Mouse (Mus musculus) midbrain, embryonic 11.5 days (tissue): ENCODE measurements around the gene Mybpc2. TPM values are rescaled to one million over a fixed set of nuclear protein-coding genes. Genes with fewer than 3 reads are reported as not detected.

Experiments
- ATAC-seq: fragments of 200-750 bp; cut with Nextera tagmentation; 2 replicates; pipeline ENCODE4 v1.8.0; 2017; ENCODE audit warnings: moderate TSS enrichment, moderate library complexity; ENCODE audit not compliant: low FRiP score
- DNase-seq: peaks from one replicate; pipeline ENCODE4 v3.0.0; 2015; ENCODE audit warnings: low spot score; ENCODE audit errors: missing footprints
- H3K27ac ChIP-seq: fragments of 300-500 bp; sonication (generic); 2 replicates; pipeline ENCODE4 v1.5.1; 2014; ENCODE audit warnings: low read depth, low read length
- H3K27me3 ChIP-seq: fragments of 300-500 bp; sonication (generic); 2 replicates; pipeline ENCODE4 v1.6.1; 2014; ENCODE audit warnings: mild to moderate bottlenecking, low read length, moderate library complexity, mixed read lengths; ENCODE audit not compliant: control insufficient read depth, insufficient read depth
- H3K36me3 ChIP-seq: fragments of 300-500 bp; sonication (generic); 2 replicates; pipeline ENCODE4 v1.6.1; 2014; ENCODE audit warnings: mild to moderate bottlenecking, low read length, moderate library complexity, mixed read lengths; ENCODE audit not compliant: control insufficient read depth, insufficient read depth
- H3K4me1 ChIP-seq: fragments of 300-500 bp; sonication (generic); 2 replicates; pipeline ENCODE4 v1.6.1; 2014; ENCODE audit warnings: low read length; ENCODE audit not compliant: control insufficient read depth, insufficient read depth
- H3K4me2 ChIP-seq: fragments of 300-500 bp; sonication (generic); 2 replicates; pipeline ENCODE4 v1.6.1; 2014; ENCODE audit warnings: mild to moderate bottlenecking, moderate library complexity
- H3K4me3 ChIP-seq: fragments of 300-500 bp; sonication (generic); 2 replicates; pipeline ENCODE4 v1.5.1; 2014; ENCODE audit warnings: low read depth, low read length
- H3K9ac ChIP-seq: fragments of 300-500 bp; sonication (generic); 2 replicates; pipeline ENCODE4 v1.6.1; 2014; ENCODE audit warnings: low read length
- H3K9me3 ChIP-seq: fragments of 300-500 bp; sonication (generic); 2 replicates; pipeline ENCODE4 v1.6.1; 2016; ENCODE audit warnings: low read length; ENCODE audit not compliant: control insufficient read depth
- WGBS: fragments of 180-500 bp; shearing (Covaris S2); extraction: QIAGEN DNeasy Blood & Tissue Kit; methylation state at CpG from one replicate; pipeline ENCODE4 v1.1.7; 2014; 5-methylcytosine and 5-hydroxymethylcytosine counted together
- microRNA-seq: library from miRNA; unstranded; fragments of <30 nt; microRNA quantifications from one replicate; pipeline ENCODE4, GENCODE M21; 2017
- polyA plus RNA-seq: library from polyadenylated mRNA; unstranded; fragments of >200 nt; fragmentation: Nextera tagmentation; extraction: Ambion mirVana; gene quantifications from 2 replicates; pipeline ENCODE4 v1.2.1, GENCODE M21; 2014

Gene Mybpc2
- polyA plus RNA-seq, 1 experiment from 2014 or later: not detected

GRCm38 (mm10) chr7:44460067-44460466 is 64.4 kb downstream of the Mybpc2 start:
- no peak overlapping the region for H3K4me3 ChIP-seq
- H3K9me3 ChIP-seq: no peaks in the 10 kb centered on the region; the same call in 1 of the 2 replicates
- H3K4me1 ChIP-seq: peaks cover 18% of the 10 kb centered on the region
- H3K9ac ChIP-seq: no peak overlapping the region
- DNase-seq (no peak), ATAC-seq (no peak)
- peaks cover 26% of the 10 kb centered on the region for H3K36me3 ChIP-seq
- H3K4me2 ChIP-seq: no peak overlapping the region
- H3K27me3 ChIP-seq: peaks cover 17% of the 10 kb centered on the region
- no peak overlapping the region for H3K27ac ChIP-seq
- 85% methylated on average over 6 of the region's 6 CpGs for WGBS

GRCm38 (mm10) chr7:44456302-44456701 is 68.2 kb downstream of the Mybpc2 start:
- 91% methylated on average over 1 of the region's 1 CpGs for WGBS
- ATAC-seq: no peak
- Histone ChIP-seq H3K4me2 (no peak overlapping the region), H3K9me3 (no peaks in the 10 kb centered on the region; the same call in 1 of the 2 replicates), H3K27me3 (peaks cover 6% of the 10 kb centered on the region; the same call in 1 of the 2 replicates), H3K4me3 (no peak overlapping the region), H3K36me3 (peaks cover 12% of the 10 kb centered on the region), H3K4me1 (no peaks in the 10 kb centered on the region), H3K9ac (no peak overlapping the region), H3K27ac (no peak overlapping the region)
- DNase-seq: no peak

- Histone ChIP-seq H3K4me1 (no peaks in the 10 kb centered on the region), H3K4me2 (no peak overlapping the region), H3K36me3 (peaks cover 17% of the 10 kb centered on the region), H3K27ac (no peak overlapping the region), H3K27me3 (no peaks in the 10 kb centered on the region), H3K9ac (no peak overlapping the region), H3K9me3 (no peaks in the 10 kb centered on the region; the same call in 1 of the 2 replicates), H3K4me3 (no peak overlapping the region)
- ATAC-seq (no peak), DNase-seq (no peak)
- WGBS: 41% methylated on average over 3 of the region's 3 CpGs
Measured at GRCm38 (mm10) chr7:44453256-44453655, 71.2 kb downstream of the Mybpc2 start.

Small RNA genes lying within 50 kb of the gene (microRNA-seq; reads per million reads assigned to microRNA genes)
- gene Mir7052 (not detected), gene Mir7053 (1.5 reads per million)

Other genes starting within 250 kb of the Mybpc2 start
- 2.2 and 3.4 TPM in 2 replicates for gene Clec11a, start 217.8 kb downstream of the Mybpc2 start, polyA plus RNA-seq
- 3.4 TPM in 2 replicates for gene Shank1, start 214.4 kb downstream of the Mybpc2 start, polyA plus RNA-seq
- 1.5 and 2.1 TPM in 2 replicates for gene Syt3, start 140.6 kb downstream of the Mybpc2 start, polyA plus RNA-seq
- 0.31 and 1.1 TPM in 2 replicates for gene 1700008O03Rik, start 138.8 kb downstream of the Mybpc2 start, polyA plus RNA-seq
- 9.2 and 10.3 TPM in 2 replicates for gene Lrrc4b, start 95.6 kb downstream of the Mybpc2 start, polyA plus RNA-seq
- 1.8 and 2.9 TPM in 2 replicates for gene Aspdh, start 59.3 kb downstream of the Mybpc2 start, polyA plus RNA-seq
- 49.4 and 55.8 TPM in 2 replicates for gene Josd2, start 56.7 kb downstream of the Mybpc2 start, polyA plus RNA-seq
- gene Emc10, start 28.1 kb downstream of the Mybpc2 start, polyA plus RNA-seq: 91.8 and 99.3 TPM in 2 replicates
- gene Fam71e1, start 28.1 kb downstream of the Mybpc2 start, polyA plus RNA-seq: 14.7 and 17.1 TPM in 2 replicates
- 0.07 TPM in 1 of 2 replicates, not detected in the other for gene Spib, start 7.4 kb upstream of the Mybpc2 start, polyA plus RNA-seq
- 51.8 and 58.5 TPM in 2 replicates for gene Pold1, start 24.2 kb upstream of the Mybpc2 start, polyA plus RNA-seq
- 63.8 and 69.6 TPM in 2 replicates for gene Nr1h2, start 29.3 kb upstream of the Mybpc2 start, polyA plus RNA-seq
- gene Napsa, start 47.7 kb upstream of the Mybpc2 start, polyA plus RNA-seq: 0.21 and 0.33 TPM in 2 replicates
- 0.86 and 1.3 TPM in 2 replicates for gene Kcnc3, start 66.0 kb upstream of the Mybpc2 start, polyA plus RNA-seq
- gene Myh14, start 146.2 kb upstream of the Mybpc2 start, polyA plus RNA-seq: 1.1 and 1.3 TPM in 2 replicates
- gene Izumo2, start 184.1 kb upstream of the Mybpc2 start, polyA plus RNA-seq: not detected in 2 replicates
- gene Vrk3, start 223.8 kb upstream of the Mybpc2 start, polyA plus RNA-seq: 41.7 and 43.4 TPM in 2 replicates
- 2.7 and 4.3 TPM in 2 replicates for gene Zfp473, start 226.4 kb upstream of the Mybpc2 start, polyA plus RNA-seq